Mouse (Mus musculus) frontal cortex, adult 2 months (tissue): ENCODE measurements around the gene Ankrd36. TPM values are rescaled to one million over a fixed set of nuclear protein-coding genes. Genes with fewer than 3 reads are reported as not detected.

ENCODE experiments used
- DNase-seq, 2 experiments: peaks; one replicate each; pipeline ENCODE4 v3.0.0; 2022; ENCODE audit warnings: low spot score in 1 of 2; ENCODE audit errors: extremely low spot score in 1 of 2
- polyA plus RNA-seq: library from polyadenylated mRNA; depleted of rRNA; stranded (reverse); fragments of >200 nt; gene quantifications from 2 replicates; pipeline ENCODE4 v1.2.3, GENCODE M21; 2012; rRNA removed

Gene Ankrd36
- polyA plus RNA-seq, 1 experiment = not detected

DNA sequence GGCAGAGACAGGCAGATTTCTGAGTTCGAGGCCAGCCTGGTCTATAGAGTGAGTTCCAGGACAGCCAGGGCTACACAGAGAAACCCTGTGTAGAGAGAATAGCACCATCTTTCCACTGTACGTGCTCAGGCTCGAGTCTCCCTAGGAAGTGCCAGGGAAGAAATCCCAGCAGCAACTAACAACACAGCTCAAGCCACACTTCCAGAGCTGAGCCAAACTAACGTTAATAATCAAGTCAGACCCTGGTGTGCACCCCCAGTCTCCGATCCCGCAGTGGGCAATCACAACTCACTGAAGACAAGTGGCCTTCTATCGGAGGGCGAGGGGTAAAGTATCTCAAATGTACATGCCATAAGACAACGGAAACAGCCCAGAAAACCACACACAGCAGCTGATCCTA is 160.1 kb downstream of the Ankrd36 start:
- DNase-seq = no peak

GRCm38 (mm10) chr11:5732401-5732800 is 162.9 kb downstream of the Ankrd36 start:
- no peak for DNase-seq

- no peak for DNase-seq
Observed at GRCm38 (mm10) chr11:5734323-5734722, 164.8 kb downstream of the Ankrd36 start.

DNA sequence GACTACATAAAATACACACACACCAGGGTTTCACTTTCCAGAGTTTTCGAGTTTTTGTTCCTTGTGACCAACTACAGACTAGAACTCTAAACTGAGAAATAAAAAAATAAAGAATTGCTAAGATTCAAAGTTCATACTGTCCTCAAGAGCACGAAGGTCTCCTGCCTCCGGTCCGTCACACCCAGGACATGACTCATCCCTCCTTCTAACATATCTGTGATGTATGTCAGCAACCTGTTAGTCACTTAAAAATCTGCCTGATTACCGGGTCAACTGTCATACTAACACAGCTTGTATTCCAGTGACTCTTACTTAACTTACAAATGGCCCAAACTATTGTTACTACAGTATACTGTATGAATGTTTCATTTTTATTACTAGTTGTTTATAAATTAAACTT is 167.7 kb downstream of the Ankrd36 start:
- no peak for DNase-seq

Other genes starting within 250 kb of the Ankrd36 start
- 6.8 and 8.2 TPM in 2 replicates for gene Znrf3, start 124.8 kb upstream of the Ankrd36 start, polyA plus RNA-seq
- 59.8 and 68.6 TPM in 2 replicates for gene Xbp1, start 49.0 kb upstream of the Ankrd36 start, polyA plus RNA-seq
- gene Ccdc117, start 27.5 kb upstream of the Ankrd36 start, polyA plus RNA-seq = 10.8 and 11.1 TPM in 2 replicates
- 95.5 and 98.3 TPM in 2 replicates for gene Mrps24, start 146.0 kb downstream of the Ankrd36 start, polyA plus RNA-seq
- 33.8 and 34.4 TPM in 2 replicates for gene Urgcp, start 192.7 kb downstream of the Ankrd36 start, polyA plus RNA-seq
- gene Dbnl, start 218.8 kb downstream of the Ankrd36 start, polyA plus RNA-seq = 74.8 and 85.2 TPM in 2 replicates
- gene Pgam2, start 234.0 kb downstream of the Ankrd36 start, polyA plus RNA-seq = 9.4 and 11.0 TPM in 2 replicates